Mouse (Mus musculus) embryonic facial prominence, embryonic 10.5 days (tissue): ENCODE measurements at regions not wholly inside any gene's neighbourhood (a gene's known extent, or its start where the extent isn't known, plus 50 kb on each side); places are given as distances from the start of the nearest gene placed in this dataset.

Experiments used
- DNase-seq: peaks from one replicate; pipeline ENCODE4 v3.0.0-alpha.2; 2017; ENCODE audit warnings: low spot score
- H3K27ac ChIP-seq: fragments of 300-500 bp; sonication (generic); replicated peaks from 2 replicates; pipeline ENCODE4 v1.5.1; 2016; ENCODE audit warnings: mild to moderate bottlenecking
- H3K27me3 ChIP-seq: fragments of 300-500 bp; sonication (generic); replicated peaks from 2 replicates; pipeline ENCODE4 v1.6.1; 2016; ENCODE audit warnings: low read depth, mild to moderate bottlenecking; ENCODE audit not compliant: poor library complexity, severe bottlenecking
- H3K36me3 ChIP-seq: fragments of 300-500 bp; sonication (generic); replicated peaks from 2 replicates; pipeline ENCODE4 v1.6.1; 2016; ENCODE audit warnings: mild to moderate bottlenecking, moderate library complexity
- H3K4me1 ChIP-seq: fragments of 300-500 bp; sonication (generic); 2 replicates; pipeline ENCODE4 v1.6.1; 2016
- H3K4me3 ChIP-seq: fragments of 300-500 bp; sonication (generic); 2 replicates; pipeline ENCODE4 v1.5.1; 2016; ENCODE audit warnings: mild to moderate bottlenecking, moderate library complexity
- H3K9me3 ChIP-seq: fragments of 300-500 bp; sonication (generic); 2 replicates; pipeline ENCODE4 v1.6.1; 2016; ENCODE audit warnings: mild to moderate bottlenecking
- WGBS: fragments of 180-500 bp; shearing (Covaris S2); methylation state at CpG from one replicate; pipeline ENCODE4 v1.1.7; 2016; 5-methylcytosine and 5-hydroxymethylcytosine counted together

DNA sequence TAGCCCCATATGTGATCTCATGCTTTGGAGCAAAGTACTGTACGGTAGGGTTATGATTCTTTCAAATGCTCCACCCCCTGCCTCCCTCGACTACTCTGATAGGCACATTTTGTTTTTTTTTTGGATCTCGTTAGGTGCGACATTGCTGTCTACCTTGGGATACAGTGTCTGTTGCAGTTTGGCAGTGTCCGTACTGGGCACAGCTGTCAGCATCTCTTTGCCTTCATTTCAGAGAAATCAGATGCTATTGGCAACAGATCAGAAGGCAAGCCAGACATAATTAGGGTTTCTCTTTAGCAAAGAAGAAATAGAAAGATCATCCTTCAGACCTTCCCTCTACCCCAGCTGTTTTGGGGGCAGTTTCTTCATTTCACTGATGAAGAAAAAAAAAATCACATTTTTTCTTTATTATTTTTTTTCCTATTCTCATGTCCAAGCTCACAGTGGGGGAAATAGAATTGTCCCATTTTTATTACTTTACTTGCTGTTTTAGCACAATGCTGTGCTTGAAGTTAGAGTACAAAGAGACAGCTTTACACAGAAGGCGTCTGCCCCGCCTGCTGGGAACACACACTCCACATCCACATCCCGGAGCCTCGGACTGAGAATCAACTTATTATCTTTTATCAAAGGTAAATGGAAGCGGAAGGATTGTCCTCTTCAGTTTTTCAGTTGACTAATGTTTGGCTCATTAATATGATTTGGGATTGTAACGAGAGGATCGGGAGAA, 420.8 kb upstream of the Got2 start:
- 88% methylated on average over 12 of the region's 12 CpGs for WGBS
- Histone ChIP-seq H3K27me3 (no peaks in the 10 kb centered on the region), H3K9me3 (no peaks in the 10 kb centered on the region), H3K27ac (no peak overlapping the region), H3K36me3 (no peaks in the 10 kb centered on the region), H3K4me1 (no peaks in the 10 kb centered on the region), H3K4me3 (no peak overlapping the region)
- DNase-seq: no peak

DNA sequence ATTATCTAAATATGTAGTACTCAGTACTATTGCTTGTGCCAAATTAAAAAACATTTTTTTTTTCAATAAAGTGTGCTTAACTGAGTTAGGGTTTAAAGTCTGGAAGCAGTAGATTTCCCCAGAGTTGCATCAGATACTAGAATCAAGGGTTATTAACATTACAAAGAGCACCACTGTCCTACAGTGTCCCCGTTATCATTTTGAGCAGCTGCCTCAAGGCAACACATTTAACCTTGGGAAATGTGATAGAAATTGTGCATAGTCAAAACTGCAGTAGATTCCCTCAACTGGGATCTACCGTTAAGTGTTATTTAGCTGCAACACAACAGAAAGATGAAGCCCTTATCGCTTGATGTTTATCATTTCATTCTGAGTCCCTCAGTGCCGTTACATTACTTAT, 408.3 kb upstream of the Got2 start:
- Histone ChIP-seq H3K36me3 (no peaks in the 10 kb centered on the region), H3K9me3 (no peaks in the 10 kb centered on the region), H3K27ac (no peak overlapping the region), H3K4me3 (no peak overlapping the region), H3K4me1 (no peaks in the 10 kb centered on the region), H3K27me3 (no peaks in the 10 kb centered on the region)
- 80% methylated on average over 4 of the region's 4 CpGs for WGBS
- DNase-seq: no peak

DNA sequence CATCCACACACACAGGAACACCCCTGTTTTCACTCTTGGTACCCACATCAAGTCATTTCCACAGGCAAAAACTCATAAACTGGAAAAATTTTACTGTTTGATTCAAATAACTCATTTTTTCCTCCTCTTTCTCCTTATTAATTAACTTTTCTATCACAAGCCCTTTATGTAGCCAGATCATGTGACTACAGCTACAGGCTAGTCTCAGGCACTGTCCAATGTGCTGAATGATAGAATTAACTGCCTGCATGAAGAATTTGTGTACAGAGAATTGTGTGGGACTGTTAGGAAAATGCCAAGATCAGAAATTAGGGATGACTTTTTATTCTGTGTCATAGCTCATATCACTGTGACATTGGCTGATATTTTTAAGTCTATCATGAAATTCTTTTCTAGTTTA, 402.4 kb upstream of the Got2 start:
- DNase-seq: no peak
- Histone ChIP-seq H3K4me3 (no peak overlapping the region), H3K27me3 (no peaks in the 10 kb centered on the region), H3K9me3 (no peaks in the 10 kb centered on the region), H3K4me1 (peaks cover 3% of the 10 kb centered on the region; the same call in 1 of the 2 replicates), H3K27ac (no peak overlapping the region), H3K36me3 (no peaks in the 10 kb centered on the region)

DNA sequence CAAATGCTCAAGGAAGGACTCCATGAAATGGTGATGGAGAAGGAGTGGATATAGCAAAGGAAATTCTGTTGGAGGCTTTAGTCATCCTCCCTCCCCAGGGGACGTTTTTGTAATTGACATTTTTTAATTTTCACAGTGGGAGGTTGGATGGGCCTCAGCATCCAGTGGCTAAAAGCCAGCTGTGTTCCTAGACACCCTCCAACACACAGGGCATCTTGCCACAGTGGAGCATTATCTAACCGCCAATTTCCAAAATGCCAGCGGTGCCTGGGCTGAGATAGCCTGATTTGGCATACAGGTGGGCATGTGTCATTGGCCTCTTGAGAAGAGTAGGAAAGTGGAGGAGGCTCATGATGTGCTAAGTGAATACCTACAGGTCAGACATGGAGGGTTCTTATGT, 401.2 kb upstream of the Got2 start:
- Histone ChIP-seq H3K36me3 (no peaks in the 10 kb centered on the region), H3K4me1 (peaks cover 3% of the 10 kb centered on the region; the same call in 1 of the 2 replicates), H3K4me3 (no peak overlapping the region), H3K27me3 (no peaks in the 10 kb centered on the region), H3K27ac (no peak overlapping the region), H3K9me3 (no peaks in the 10 kb centered on the region)
- 83% methylated on average over 3 of the region's 3 CpGs for WGBS
- DNase-seq: no peak

DNA sequence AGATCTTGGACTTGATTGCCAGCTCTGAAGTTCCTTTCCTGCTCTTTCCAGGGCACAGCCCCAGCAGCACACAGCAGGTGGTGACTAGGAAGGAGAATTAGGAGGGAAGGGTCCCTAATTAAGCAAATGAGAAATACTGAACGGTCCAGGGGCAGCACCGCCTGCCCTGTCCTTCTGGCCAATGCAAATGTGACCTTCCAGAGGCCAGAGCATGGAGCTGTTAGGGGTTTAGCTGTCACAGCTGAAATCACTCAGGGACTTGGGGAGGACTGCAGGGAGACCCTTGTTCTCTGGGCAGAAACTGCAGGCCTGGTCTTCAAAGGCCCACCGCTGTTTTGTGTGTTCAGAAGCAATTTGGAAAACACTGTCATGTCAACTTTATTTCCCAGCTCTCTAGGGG, 400.2 kb upstream of the Got2 start:
- 27% methylated on average over 3 of the region's 3 CpGs for WGBS
- Histone ChIP-seq H3K27ac (no peak overlapping the region), H3K9me3 (no peaks in the 10 kb centered on the region), H3K4me1 (peaks cover 3% of the 10 kb centered on the region; the same call in 1 of the 2 replicates), H3K4me3 (no peak overlapping the region), H3K27me3 (no peaks in the 10 kb centered on the region), H3K36me3 (no peaks in the 10 kb centered on the region)
- DNase-seq: no peak

DNA sequence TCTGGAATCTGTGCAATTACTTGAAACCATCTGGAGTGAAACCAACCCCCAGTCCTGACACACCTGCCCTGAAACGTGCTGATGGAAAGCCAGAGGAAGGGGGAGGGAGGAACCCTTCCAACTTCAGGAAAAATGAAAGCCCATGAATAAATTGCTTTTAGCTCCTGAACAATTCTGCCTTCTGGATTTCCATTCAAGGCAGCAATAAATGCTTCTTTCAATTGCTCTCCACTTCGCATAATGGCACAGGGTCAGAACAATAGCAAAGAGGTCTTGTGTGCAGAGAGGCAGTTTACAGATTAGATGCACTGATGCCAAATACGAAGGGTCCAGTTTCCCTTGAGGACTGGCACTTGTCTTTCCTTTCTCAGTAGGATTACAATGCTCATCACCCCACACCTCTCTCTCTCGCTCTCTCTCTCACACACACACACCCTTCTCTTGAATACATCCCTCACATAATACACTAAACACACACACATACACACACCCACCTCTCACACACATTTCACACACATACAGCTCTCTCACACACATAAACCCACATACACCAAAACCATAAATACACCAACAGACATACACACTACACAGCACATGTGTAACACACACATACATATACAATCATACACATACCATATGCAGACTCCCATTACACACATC, 389.3 kb upstream of the Got2 start:
- H3K9me3 ChIP-seq: no peaks in the 10 kb centered on the region
- WGBS: 56% methylated on average over 4 of the region's 4 CpGs
- no peak overlapping the region for H3K27ac ChIP-seq
- no peaks in the 10 kb centered on the region for H3K27me3 ChIP-seq
- H3K4me3 ChIP-seq: no peak overlapping the region
- H3K36me3 ChIP-seq: no peaks in the 10 kb centered on the region
- DNase-seq: no peak
- H3K4me1 ChIP-seq: no peaks in the 10 kb centered on the region

DNA sequence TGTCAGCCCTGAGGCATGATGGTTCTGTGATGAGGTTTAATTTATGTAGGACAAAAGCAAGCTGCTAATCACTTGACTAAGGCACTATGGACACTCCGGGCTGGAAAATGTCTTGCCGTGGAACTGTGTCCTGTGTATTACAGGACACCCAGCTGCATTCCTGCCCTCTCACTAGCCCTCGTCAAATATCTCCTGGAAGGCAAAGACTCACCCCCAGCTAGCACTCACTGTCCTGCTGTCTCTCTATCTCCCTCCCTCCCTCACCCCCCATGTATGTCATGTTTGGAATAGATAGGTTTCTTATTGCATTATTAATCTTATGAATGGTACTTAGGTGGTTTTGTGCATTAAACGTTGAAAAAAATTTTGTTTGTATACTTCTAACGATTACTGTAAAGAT, 388.7 kb upstream of the Got2 start:
- H3K4me1 ChIP-seq: no peaks in the 10 kb centered on the region
- no peaks in the 10 kb centered on the region for H3K9me3 ChIP-seq
- H3K27me3 ChIP-seq: no peaks in the 10 kb centered on the region
- no peak overlapping the region for H3K27ac ChIP-seq
- 69% methylated on average over 5 of the region's 5 CpGs for WGBS
- H3K4me3 ChIP-seq: no peak overlapping the region
- DNase-seq: no peak
- no peaks in the 10 kb centered on the region for H3K36me3 ChIP-seq

DNA sequence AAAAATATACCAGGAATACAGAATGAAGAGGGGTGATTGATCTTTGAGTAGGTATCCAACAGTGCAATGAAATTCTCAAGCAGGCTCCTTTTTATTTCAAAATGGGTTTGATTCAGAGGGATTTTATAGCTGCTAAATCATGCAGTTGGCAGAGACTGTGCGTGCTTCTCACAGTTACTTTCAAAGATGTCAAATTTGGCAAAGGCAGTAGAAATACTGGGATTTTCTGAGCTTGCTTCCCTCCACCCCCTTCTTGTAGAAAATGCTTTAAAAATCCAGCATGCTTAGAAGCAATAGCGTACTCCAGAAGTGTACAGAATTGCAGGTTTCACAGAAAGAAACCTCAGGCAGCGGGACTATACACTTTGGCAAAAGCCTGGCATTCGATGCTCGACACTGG, 367.9 kb upstream of the Got2 start:
- Histone ChIP-seq H3K4me3 (no peak overlapping the region), H3K4me1 (no peaks in the 10 kb centered on the region), H3K9me3 (no peaks in the 10 kb centered on the region), H3K36me3 (no peaks in the 10 kb centered on the region), H3K27ac (no peak overlapping the region), H3K27me3 (no peaks in the 10 kb centered on the region)
- WGBS: 88% methylated on average over 5 of the region's 5 CpGs
- DNase-seq: no peak

DNA sequence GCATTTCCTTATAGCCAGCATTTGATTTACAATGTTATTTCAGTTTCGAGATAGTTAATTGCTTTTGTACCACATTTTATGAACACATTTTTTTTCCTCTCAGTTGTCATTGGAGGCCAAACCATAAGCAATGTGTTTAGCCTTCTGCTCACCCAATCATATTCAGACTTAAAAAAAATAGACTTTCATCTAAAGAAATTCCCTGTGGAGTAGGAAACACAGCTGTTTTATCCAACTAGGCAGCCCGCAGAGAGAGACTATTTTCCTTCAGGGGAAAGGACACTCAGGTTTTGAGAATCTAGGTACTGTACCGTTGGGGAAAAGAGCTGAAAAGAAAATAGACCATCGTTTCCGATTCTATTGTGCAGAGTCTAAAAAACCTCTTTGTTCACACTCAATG, 367.5 kb upstream of the Got2 start:
- no peaks in the 10 kb centered on the region for H3K36me3 ChIP-seq
- H3K27me3 ChIP-seq: no peaks in the 10 kb centered on the region
- no peak overlapping the region for H3K27ac ChIP-seq
- H3K9me3 ChIP-seq: no peaks in the 10 kb centered on the region
- WGBS: 63% methylated on average over 5 of the region's 5 CpGs
- no peaks in the 10 kb centered on the region for H3K4me1 ChIP-seq
- DNase-seq: no peak
- no peak overlapping the region for H3K4me3 ChIP-seq

DNA sequence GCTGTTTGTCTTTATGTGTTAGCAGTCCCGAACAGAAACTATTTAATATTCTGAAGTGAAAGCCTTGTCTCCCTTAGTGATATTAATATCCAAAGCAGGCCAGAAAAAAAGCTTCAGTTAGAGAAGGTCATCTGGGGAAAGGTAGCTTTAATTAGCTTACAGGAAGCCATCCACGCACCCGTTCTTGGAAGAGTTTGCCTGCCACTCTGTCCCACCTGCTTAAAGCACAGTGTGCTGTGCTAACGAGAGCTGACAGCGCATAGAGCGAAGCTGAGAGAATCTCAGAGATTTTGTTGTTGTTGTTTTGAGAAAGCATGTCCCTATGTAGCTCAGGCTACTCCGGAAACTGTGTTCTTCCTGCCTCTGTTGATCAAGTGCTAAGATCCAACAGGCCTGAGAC, 357.7 kb upstream of the Got2 start:
- Histone ChIP-seq H3K27ac (no peak overlapping the region), H3K36me3 (no peaks in the 10 kb centered on the region), H3K9me3 (no peaks in the 10 kb centered on the region), H3K4me3 (no peak overlapping the region), H3K4me1 (peaks cover 15% of the 10 kb centered on the region), H3K27me3 (no peaks in the 10 kb centered on the region)
- no peak for DNase-seq
- 62% methylated on average over 7 of the region's 7 CpGs for WGBS

DNA sequence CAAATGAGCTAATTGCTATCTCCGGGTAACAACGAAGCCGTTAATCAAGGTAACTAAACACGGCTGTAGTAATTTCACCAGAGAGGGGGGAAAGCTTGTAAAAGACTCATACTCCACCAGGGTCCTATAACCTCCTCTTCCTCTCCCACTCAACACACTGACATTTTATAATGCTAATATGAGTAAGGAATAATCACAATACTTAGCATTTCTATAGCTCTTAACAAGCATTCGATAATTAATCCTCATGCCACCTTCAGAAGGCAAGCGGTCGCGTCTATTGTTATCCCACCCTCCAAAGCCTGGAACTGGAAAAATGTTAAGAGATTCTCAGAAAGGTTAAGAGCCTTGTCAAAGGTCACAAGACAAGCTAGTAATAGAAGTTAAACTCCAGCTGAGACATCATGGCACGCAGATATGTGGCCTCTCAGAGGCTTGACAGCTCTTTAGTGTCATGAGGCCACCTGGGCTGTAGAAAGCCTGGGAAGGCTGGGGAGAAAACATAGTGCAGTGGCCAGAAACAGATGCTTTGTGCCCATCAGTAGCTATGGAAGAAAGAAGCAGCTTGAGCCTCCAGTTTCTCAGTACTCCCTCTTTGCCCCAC, 356.3 kb upstream of the Got2 start:
- no peak overlapping the region for H3K27ac ChIP-seq
- peak; percentile 9 for DNase-seq
- H3K36me3 ChIP-seq: no peaks in the 10 kb centered on the region
- H3K9me3 ChIP-seq: no peaks in the 10 kb centered on the region
- H3K27me3 ChIP-seq: no peaks in the 10 kb centered on the region
- H3K4me1 ChIP-seq: peaks cover 15% of the 10 kb centered on the region
- H3K4me3 ChIP-seq: no peak overlapping the region
- 63% methylated on average over 9 of the region's 9 CpGs for WGBS

DNA sequence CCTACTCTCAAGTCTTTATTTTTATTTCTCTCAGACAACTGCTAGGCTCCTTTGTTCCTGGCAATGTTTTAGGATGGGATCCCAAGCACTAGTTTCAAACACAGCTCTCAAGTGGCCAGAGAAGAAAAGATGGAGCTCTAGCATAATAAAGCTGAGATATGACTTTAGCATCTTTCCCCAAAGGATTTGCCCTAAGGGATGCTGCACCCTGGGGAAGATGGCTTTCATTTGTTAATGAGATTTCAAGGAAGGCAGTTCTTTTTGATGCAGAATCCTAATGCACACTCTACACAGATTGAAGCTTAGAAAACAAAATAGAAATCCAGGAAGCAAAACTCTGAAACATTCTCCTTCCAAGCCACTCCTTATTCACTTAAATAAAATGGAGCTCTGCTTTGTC, 350.1 kb upstream of the Got2 start:
- 0 out of 2 replicates have a peak, but pooled peaks cover 2% of the 10 kb centered on the region for H3K4me1 ChIP-seq
- H3K9me3 ChIP-seq: no peaks in the 10 kb centered on the region
- 0 out of 2 replicates have a peak, but pooled peaks cover 5% of the 10 kb centered on the region for H3K27me3 ChIP-seq
- no peak overlapping the region for H3K4me3 ChIP-seq
- no peak for DNase-seq
- H3K36me3 ChIP-seq: no peaks in the 10 kb centered on the region
- H3K27ac ChIP-seq: no peak overlapping the region

DNA sequence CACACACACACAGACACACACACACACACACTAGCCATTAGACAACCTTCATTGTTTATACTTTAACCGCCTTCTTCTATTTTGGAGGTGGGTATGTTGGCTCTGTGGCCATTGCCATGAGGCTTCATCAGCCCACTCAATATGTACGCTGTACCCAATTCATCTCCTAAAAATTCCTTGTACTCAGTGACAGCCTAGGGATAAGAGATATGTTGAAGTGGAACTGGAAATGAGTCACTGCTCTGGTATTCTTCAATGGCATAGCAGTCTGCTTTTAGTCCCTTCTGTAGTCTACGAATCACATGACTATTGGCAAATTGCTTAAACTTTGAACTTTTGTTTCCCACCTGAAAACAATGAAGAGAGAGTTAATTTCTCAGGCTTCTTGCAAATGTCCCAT, 349.6 kb upstream of the Got2 start:
- DNase-seq: no peak
- no peaks in the 10 kb centered on the region for H3K9me3 ChIP-seq
- H3K4me3 ChIP-seq: no peak overlapping the region
- H3K4me1 ChIP-seq: 0 out of 2 replicates have a peak, but pooled peaks cover 2% of the 10 kb centered on the region
- 89% methylated on average over 3 of the region's 3 CpGs for WGBS
- H3K27ac ChIP-seq: no peak overlapping the region
- 0 out of 2 replicates have a peak, but pooled peaks cover 5% of the 10 kb centered on the region for H3K27me3 ChIP-seq
- H3K36me3 ChIP-seq: no peaks in the 10 kb centered on the region
